Mouse (Mus musculus): ENCODE results near the gene Nphp4. TPM values are rescaled to one million over a fixed set of nuclear protein-coding genes. Genes with fewer than 3 reads are reported as not detected.

The Nphp4 gene
- polyA plus RNA-seq, 1 experiment from 2014 or later = 5.0 TPM

GRCm38 (mm10) chr4:152447731-152448665 is 28.5 kb upstream of the Nphp4 start:
- H3K9ac ChIP-seq (ENCODE audit: low read length) = no peak overlapping the region
- no peaks in the 10 kb centered on the region for H3K9me3 ChIP-seq (ENCODE audit: control insufficient read depth, low read length)
- WGBS = 88% methylated on average over 22 of the region's 22 CpGs
- DNase-seq (ENCODE audit: low spot score) (no peak), ATAC-seq (ENCODE audit: insufficient read depth, low FRiP score, low TSS enrichment) (no peak)
- H3K4me2 ChIP-seq (ENCODE audit: low read depth) = no peak overlapping the region
- no peaks in the 10 kb centered on the region for H3K27me3 ChIP-seq (ENCODE audit: control insufficient read depth, insufficient read depth, low read length)
- no peak overlapping the region for H3K4me3 ChIP-seq (ENCODE audit: low read depth, low read length)
- H3K27ac ChIP-seq (ENCODE audit: low read depth, low read length) = no peak overlapping the region
- H3K36me3 ChIP-seq (ENCODE audit: control insufficient read depth, insufficient read depth, low read length) = no peaks in the 10 kb centered on the region
- H3K4me1 ChIP-seq (ENCODE audit: control insufficient read depth, insufficient read depth, low read length) = 0 out of 2 replicates have a peak, but pooled peaks cover 3% of the 10 kb centered on the region

GRCm38 (mm10) chr4:152448666-152449018 is 27.9 kb upstream of the Nphp4 start:
- no peak overlapping the region for H3K27ac ChIP-seq (ENCODE audit: low read depth, low read length)
- DNase-seq (ENCODE audit: low spot score) (no peak), ATAC-seq (ENCODE audit: insufficient read depth, low FRiP score, low TSS enrichment) (no peak)
- H3K4me3 ChIP-seq (ENCODE audit: low read depth, low read length) = no peak overlapping the region
- no peaks in the 10 kb centered on the region for H3K27me3 ChIP-seq (ENCODE audit: control insufficient read depth, insufficient read depth, low read length)
- H3K4me2 ChIP-seq (ENCODE audit: low read depth) = no peak overlapping the region
- H3K9ac ChIP-seq (ENCODE audit: low read length) = no peak overlapping the region
- WGBS = 73% methylated on average over 8 of the region's 8 CpGs
- H3K9me3 ChIP-seq (ENCODE audit: control insufficient read depth, low read length) = no peaks in the 10 kb centered on the region
- no peaks in the 10 kb centered on the region for H3K36me3 ChIP-seq (ENCODE audit: control insufficient read depth, insufficient read depth, low read length)
- 0 out of 2 replicates have a peak, but pooled peaks cover 3% of the 10 kb centered on the region for H3K4me1 ChIP-seq (ENCODE audit: control insufficient read depth, insufficient read depth, low read length)

- ATAC-seq (ENCODE audit: insufficient read depth, low FRiP score, low TSS enrichment) (no peak), DNase-seq (ENCODE audit: low spot score) (no peak)
- 89% methylated on average over 6 of the region's 6 CpGs for WGBS
- Histone ChIP-seq H3K27me3 (ENCODE audit: control insufficient read depth, insufficient read depth, low read length) (no peaks in the 10 kb centered on the region), H3K4me1 (ENCODE audit: control insufficient read depth, insufficient read depth, low read length) (0 out of 2 replicates have a peak, but pooled peaks cover 3% of the 10 kb centered on the region), H3K27ac (ENCODE audit: low read depth, low read length) (no peak overlapping the region), H3K36me3 (ENCODE audit: control insufficient read depth, insufficient read depth, low read length) (no peaks in the 10 kb centered on the region), H3K9ac (ENCODE audit: low read length) (no peak overlapping the region), H3K4me2 (ENCODE audit: low read depth) (no peak overlapping the region), H3K9me3 (ENCODE audit: control insufficient read depth, low read length) (no peaks in the 10 kb centered on the region), H3K4me3 (ENCODE audit: low read depth, low read length) (no peak overlapping the region)
Measured at GRCm38 (mm10) chr4:152451371-152451770, 25.1 kb upstream of the Nphp4 start.

DNA sequence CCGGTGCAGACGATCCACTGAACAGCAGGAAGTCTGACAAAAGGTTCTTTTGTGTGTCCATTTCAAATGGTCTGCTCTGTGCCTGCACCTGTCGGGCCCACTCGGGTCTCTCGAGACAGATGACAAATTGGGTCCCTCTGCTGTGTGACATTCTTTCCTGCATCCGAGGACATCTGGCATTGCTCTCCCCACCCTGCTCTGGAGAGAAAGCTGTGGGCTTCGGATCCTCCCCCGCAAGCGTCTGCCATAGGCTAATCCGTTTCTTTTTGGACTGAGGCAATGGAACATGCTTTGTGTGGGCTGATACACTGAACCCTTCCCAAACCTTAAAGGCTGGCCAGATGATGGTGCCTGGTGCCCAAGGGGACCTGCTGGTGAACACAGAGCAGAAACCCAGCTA is 23.4 kb upstream of the Nphp4 start:
- no peak overlapping the region for H3K4me2 ChIP-seq (ENCODE audit: low read depth)
- DNase-seq (ENCODE audit: low spot score) (peak; percentile 61), ATAC-seq (ENCODE audit: insufficient read depth, low FRiP score, low TSS enrichment) (peak; percentile 9; the same call in 1 of the 2 replicates)
- H3K9ac ChIP-seq (ENCODE audit: low read length) = no peak overlapping the region
- no peaks in the 10 kb centered on the region for H3K36me3 ChIP-seq (ENCODE audit: control insufficient read depth, insufficient read depth, low read length)
- no peak overlapping the region for H3K27ac ChIP-seq (ENCODE audit: low read depth, low read length)
- WGBS = 44% methylated on average over 10 of the region's 10 CpGs
- no peaks in the 10 kb centered on the region for H3K9me3 ChIP-seq (ENCODE audit: control insufficient read depth, low read length)
- H3K4me1 ChIP-seq (ENCODE audit: control insufficient read depth, insufficient read depth, low read length) = 0 out of 2 replicates have a peak, but pooled peaks cover 3% of the 10 kb centered on the region
- H3K27me3 ChIP-seq (ENCODE audit: control insufficient read depth, insufficient read depth, low read length) = no peaks in the 10 kb centered on the region
- H3K4me3 ChIP-seq (ENCODE audit: low read depth, low read length) = no peak overlapping the region

GRCm38 (mm10) chr4:152454153-152454552 is 22.4 kb upstream of the Nphp4 start:
- no peak overlapping the region for H3K4me2 ChIP-seq (ENCODE audit: low read depth)
- no peaks in the 10 kb centered on the region for H3K9me3 ChIP-seq (ENCODE audit: control insufficient read depth, low read length)
- H3K4me3 ChIP-seq (ENCODE audit: low read depth, low read length) = no peak overlapping the region
- no peak for ATAC-seq (ENCODE audit: insufficient read depth, low FRiP score, low TSS enrichment)
- H3K27ac ChIP-seq (ENCODE audit: low read depth, low read length) = no peak overlapping the region
- 0 out of 2 replicates have a peak, but pooled peaks cover 3% of the 10 kb centered on the region for H3K4me1 ChIP-seq (ENCODE audit: control insufficient read depth, insufficient read depth, low read length)
- H3K9ac ChIP-seq (ENCODE audit: low read length) = no peak overlapping the region
- no peaks in the 10 kb centered on the region for H3K27me3 ChIP-seq (ENCODE audit: control insufficient read depth, insufficient read depth, low read length)
- 92% methylated on average over 12 of the region's 12 CpGs for WGBS
- H3K36me3 ChIP-seq (ENCODE audit: control insufficient read depth, insufficient read depth, low read length) = no peaks in the 10 kb centered on the region
- DNase-seq (ENCODE audit: low spot score) = no peak

DNA sequence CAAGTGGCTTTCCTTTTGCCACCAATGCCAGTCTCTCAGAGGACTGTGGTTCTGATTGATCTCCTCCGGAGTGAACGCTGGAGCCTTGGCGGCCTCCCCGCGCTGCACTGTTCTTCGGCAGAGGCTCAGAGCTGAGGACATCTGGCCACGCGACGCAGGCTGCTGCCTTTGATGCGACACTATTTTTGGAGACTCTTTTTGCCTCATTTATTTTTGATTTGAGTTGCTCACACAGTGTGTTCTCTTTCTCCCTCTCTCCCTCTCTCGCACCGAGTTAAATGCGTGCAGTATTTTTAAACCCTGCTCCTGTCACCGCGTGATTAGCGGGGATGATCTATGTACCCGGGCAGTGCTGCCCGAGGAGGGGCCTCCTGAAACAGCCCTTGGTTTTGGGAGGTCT is 19.9 kb upstream of the Nphp4 start:
- H3K36me3 ChIP-seq (ENCODE audit: control insufficient read depth, insufficient read depth, low read length) = no peaks in the 10 kb centered on the region
- no peak overlapping the region for H3K27ac ChIP-seq (ENCODE audit: low read depth, low read length)
- no peak for ATAC-seq (ENCODE audit: insufficient read depth, low FRiP score, low TSS enrichment)
- DNase-seq (ENCODE audit: low spot score) = no peak
- 0 out of 2 replicates have a peak, but pooled peaks cover 3% of the 10 kb centered on the region for H3K4me1 ChIP-seq (ENCODE audit: control insufficient read depth, insufficient read depth, low read length)
- no peak overlapping the region for H3K9ac ChIP-seq (ENCODE audit: low read length)
- no peaks in the 10 kb centered on the region for H3K27me3 ChIP-seq (ENCODE audit: control insufficient read depth, insufficient read depth, low read length)
- H3K4me3 ChIP-seq (ENCODE audit: low read depth, low read length) = no peak overlapping the region
- no peak overlapping the region for H3K4me2 ChIP-seq (ENCODE audit: low read depth)
- H3K9me3 ChIP-seq (ENCODE audit: control insufficient read depth, low read length) = no peaks in the 10 kb centered on the region
- WGBS = 67% methylated on average over 18 of the region's 18 CpGs

- Histone ChIP-seq H3K4me3 (ENCODE audit: low read depth, low read length) (no peak overlapping the region), H3K4me2 (ENCODE audit: low read depth) (no peak overlapping the region), H3K36me3 (ENCODE audit: control insufficient read depth, insufficient read depth, low read length) (no peaks in the 10 kb centered on the region), H3K27ac (ENCODE audit: low read depth, low read length) (no peak overlapping the region), H3K9ac (ENCODE audit: low read length) (no peak overlapping the region), H3K4me1 (ENCODE audit: control insufficient read depth, insufficient read depth, low read length) (0 out of 2 replicates have a peak, but pooled peaks cover 2% of the 10 kb centered on the region), H3K9me3 (ENCODE audit: control insufficient read depth, low read length) (no peaks in the 10 kb centered on the region), H3K27me3 (ENCODE audit: control insufficient read depth, insufficient read depth, low read length) (no peaks in the 10 kb centered on the region)
- 98% methylated on average over 4 of the region's 4 CpGs for WGBS
- no peak for DNase-seq (ENCODE audit: low spot score)
- no peak for ATAC-seq (ENCODE audit: insufficient read depth, low FRiP score, low TSS enrichment)
Measured at GRCm38 (mm10) chr4:152457673-152458072, 18.8 kb upstream of the Nphp4 start.

DNA sequence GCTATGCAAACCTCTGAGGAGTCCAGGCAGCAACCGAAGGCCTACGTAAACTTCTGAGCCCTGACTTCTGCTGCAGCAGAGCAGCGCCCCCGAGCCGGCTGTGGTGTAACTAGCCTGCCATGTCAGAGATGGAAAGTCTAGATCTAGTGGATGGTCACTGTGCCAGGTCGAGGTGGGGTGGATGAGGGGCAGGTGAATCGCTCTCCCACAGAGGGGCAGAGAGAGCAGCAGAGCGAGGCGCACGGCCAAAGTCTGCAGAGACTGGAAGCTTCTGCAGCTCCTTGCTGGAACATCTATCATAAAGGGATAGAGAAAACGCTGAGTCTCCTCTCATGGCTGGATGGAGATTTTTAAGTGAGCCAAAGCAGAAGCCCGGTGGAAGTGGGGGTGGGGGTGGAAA is 14.0 kb upstream of the Nphp4 start:
- ATAC-seq (ENCODE audit: insufficient read depth, low FRiP score, low TSS enrichment) (no peak), DNase-seq (ENCODE audit: low spot score) (no peak)
- Histone ChIP-seq H3K4me2 (ENCODE audit: low read depth) (no peak overlapping the region), H3K9me3 (ENCODE audit: control insufficient read depth, low read length) (no peaks in the 10 kb centered on the region), H3K9ac (ENCODE audit: low read length) (no peak overlapping the region), H3K4me3 (ENCODE audit: low read depth, low read length) (no peak overlapping the region), H3K4me1 (ENCODE audit: control insufficient read depth, insufficient read depth, low read length) (no peaks in the 10 kb centered on the region), H3K36me3 (ENCODE audit: control insufficient read depth, insufficient read depth, low read length) (no peaks in the 10 kb centered on the region), H3K27ac (ENCODE audit: low read depth, low read length) (no peak overlapping the region), H3K27me3 (ENCODE audit: control insufficient read depth, insufficient read depth, low read length) (no peaks in the 10 kb centered on the region)
- 84% methylated on average over 12 of the region's 12 CpGs for WGBS

GRCm38 (mm10) chr4:152463147-152463546 is 13.4 kb upstream of the Nphp4 start:
- DNase-seq (ENCODE audit: low spot score) = no peak
- no peak overlapping the region for H3K9ac ChIP-seq (ENCODE audit: low read length)
- H3K9me3 ChIP-seq (ENCODE audit: control insufficient read depth, low read length) = no peaks in the 10 kb centered on the region
- no peak for ATAC-seq (ENCODE audit: insufficient read depth, low FRiP score, low TSS enrichment)
- no peak overlapping the region for H3K4me2 ChIP-seq (ENCODE audit: low read depth)
- H3K36me3 ChIP-seq (ENCODE audit: control insufficient read depth, insufficient read depth, low read length) = no peaks in the 10 kb centered on the region
- no peak overlapping the region for H3K27ac ChIP-seq (ENCODE audit: low read depth, low read length)
- H3K4me1 ChIP-seq (ENCODE audit: control insufficient read depth, insufficient read depth, low read length) = no peaks in the 10 kb centered on the region
- no peaks in the 10 kb centered on the region for H3K27me3 ChIP-seq (ENCODE audit: control insufficient read depth, insufficient read depth, low read length)
- WGBS = 93% methylated on average over 9 of the region's 9 CpGs
- H3K4me3 ChIP-seq (ENCODE audit: low read depth, low read length) = no peak overlapping the region
